Mouse (Mus musculus) limb, embryonic 14.5 days (tissue): ENCODE measurements around the gene Fbxl13. TPM values are rescaled to one million over a fixed set of nuclear protein-coding genes. Genes with fewer than 3 reads are reported as not detected.

Experiments used
- ATAC-seq: fragments of 200-750 bp; cut with Nextera tagmentation; 2 replicates; pipeline ENCODE4 v1.8.0; 2017; ENCODE audit warnings: low read depth, moderate number of reproducible peaks, moderate TSS enrichment; ENCODE audit not compliant: low FRiP score
- DNase-seq: peaks from one replicate; pipeline ENCODE4 v3.0.0-alpha.2; 2015; ENCODE audit warnings: low spot score
- H3K27ac ChIP-seq: fragments of 300-500 bp; sonication (generic); replicated peaks from 2 replicates; pipeline ENCODE4 v1.5.1; 2014; ENCODE audit warnings: low read depth, mild to moderate bottlenecking, low read length, moderate library complexity, mixed read lengths
- H3K27me3 ChIP-seq: fragments of 300-500 bp; sonication (generic); 2 replicates; pipeline ENCODE4 v1.6.1; 2014; ENCODE audit warnings: low read length, mixed read lengths; ENCODE audit not compliant: control insufficient read depth, insufficient read depth
- H3K36me3 ChIP-seq: fragments of 300-500 bp; sonication (generic); 2 replicates; pipeline ENCODE4 v1.6.1; 2014; ENCODE audit warnings: mild to moderate bottlenecking, low read length, moderate library complexity, mixed read lengths; ENCODE audit not compliant: control insufficient read depth, insufficient read depth
- H3K4me1 ChIP-seq: fragments of 300-500 bp; sonication (generic); 2 replicates; pipeline ENCODE4 v1.6.1; 2014; ENCODE audit warnings: antibody characterized with exemption, low read length, mixed read lengths; ENCODE audit not compliant: control insufficient read depth, insufficient read depth
- H3K4me2 ChIP-seq: fragments of 300-500 bp; sonication (generic); replicated peaks from 2 replicates; pipeline ENCODE4 v1.6.1; 2014; ENCODE audit warnings: low read depth, mild to moderate bottlenecking, low read length, moderate library complexity; ENCODE audit not compliant: severe bottlenecking
- H3K4me3 ChIP-seq: fragments of 300-500 bp; sonication (generic); replicated peaks from 2 replicates; pipeline ENCODE4 v1.5.1; 2014; ENCODE audit warnings: low read length
- H3K9ac ChIP-seq: fragments of 300-500 bp; sonication (generic); 2 replicates; pipeline ENCODE4 v1.6.1; 2014; ENCODE audit warnings: mild to moderate bottlenecking, low read depth, low read length, moderate library complexity; ENCODE audit not compliant: severe bottlenecking
- H3K9me3 ChIP-seq: fragments of 300-500 bp; sonication (generic); 2 replicates; pipeline ENCODE4 v1.6.1; 2016; ENCODE audit warnings: low read length; ENCODE audit not compliant: control insufficient read depth
- POLR2A ChIP-seq: fragments of 200-500 bp; IDR thresholded peaks from 2 replicates; pipeline ENCODE4 v1.8.0; 2012; ENCODE audit warnings: inconsistent platforms, mild to moderate bottlenecking, moderate library complexity, borderline replicate concordance; ENCODE audit not compliant: insufficient read depth, insufficient read length; ENCODE audit errors: extremely low read depth
- WGBS: fragments of 180-500 bp; shearing (Covaris S2); extraction: QIAGEN DNeasy Blood & Tissue Kit; methylation state at CpG from one replicate; pipeline ENCODE4 v1.1.7; 2014; 5-methylcytosine and 5-hydroxymethylcytosine counted together
- polyA plus RNA-seq, 2 experiments: library from polyadenylated mRNA; depleted of rRNA in 1 of 2; stranded (reverse) in 1 of 2; unstranded in 1 of 2; fragments of >200 nt; fragmentation: Nextera tagmentation in 1 of 2; extraction: Ambion mirVana in 1 of 2; gene quantifications; 2 replicates each; pipeline versions ENCODE4 v1.2.1 to v1.2.3; 2012 to 2014

The Fbxl13 gene
- polyA plus RNA-seq, 2 experiments: 0.15 to 0.25 TPM

DNA sequence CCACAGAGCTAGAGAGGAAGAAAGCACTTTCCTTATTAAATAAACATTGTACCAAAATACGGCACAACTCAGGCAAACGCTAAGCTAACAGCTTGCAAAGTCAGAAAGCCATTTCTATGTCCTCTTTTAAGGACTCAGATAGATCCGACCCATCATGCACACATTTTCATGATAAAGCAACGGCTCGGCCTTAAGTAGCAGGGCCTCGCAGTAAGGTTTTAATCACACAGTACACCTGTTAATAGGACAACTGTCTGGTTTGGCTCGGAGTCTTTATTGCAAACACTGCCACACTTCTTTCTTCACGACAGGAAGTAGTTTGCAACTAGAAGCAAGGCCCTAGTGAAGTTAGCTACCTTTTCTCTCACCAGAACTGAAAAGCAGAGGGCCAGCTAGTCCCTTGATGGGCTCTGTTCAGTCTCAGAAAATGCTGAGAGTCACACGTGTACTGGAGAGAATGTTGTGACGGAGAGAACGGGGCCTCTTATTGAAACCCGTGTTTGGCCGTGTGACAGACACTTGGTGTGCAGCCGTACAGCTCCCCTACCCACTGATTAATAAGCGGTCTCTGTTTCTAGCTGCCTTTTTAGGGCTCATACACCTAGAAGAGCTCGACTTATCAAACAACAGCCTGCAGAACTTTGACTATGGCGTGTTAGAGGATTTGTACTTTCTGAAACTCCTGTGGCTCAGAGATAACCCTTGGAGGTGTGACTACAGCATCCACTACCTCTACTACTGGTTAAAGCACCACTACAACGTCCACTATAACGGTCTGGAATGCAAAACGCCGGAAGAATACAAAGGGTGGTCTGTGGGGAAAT is 70.8 kb downstream of the Fbxl13 start:
- Histone ChIP-seq H3K27me3 (no peaks in the 10 kb centered on the region), H3K4me1 (peaks cover 20% of the 10 kb centered on the region), H3K9ac (no peak overlapping the region), H3K4me2 (no peak overlapping the region), H3K27ac (no peak overlapping the region), H3K4me3 (no peak overlapping the region), H3K9me3 (no peaks in the 10 kb centered on the region), H3K36me3 (peaks cover 29% of the 10 kb centered on the region)
- TF ChIP-seq POLR2A: no peak
- ATAC-seq (no peak), DNase-seq (no peak)
- WGBS: 43% methylated on average over 21 of the region's 21 CpGs

DNA sequence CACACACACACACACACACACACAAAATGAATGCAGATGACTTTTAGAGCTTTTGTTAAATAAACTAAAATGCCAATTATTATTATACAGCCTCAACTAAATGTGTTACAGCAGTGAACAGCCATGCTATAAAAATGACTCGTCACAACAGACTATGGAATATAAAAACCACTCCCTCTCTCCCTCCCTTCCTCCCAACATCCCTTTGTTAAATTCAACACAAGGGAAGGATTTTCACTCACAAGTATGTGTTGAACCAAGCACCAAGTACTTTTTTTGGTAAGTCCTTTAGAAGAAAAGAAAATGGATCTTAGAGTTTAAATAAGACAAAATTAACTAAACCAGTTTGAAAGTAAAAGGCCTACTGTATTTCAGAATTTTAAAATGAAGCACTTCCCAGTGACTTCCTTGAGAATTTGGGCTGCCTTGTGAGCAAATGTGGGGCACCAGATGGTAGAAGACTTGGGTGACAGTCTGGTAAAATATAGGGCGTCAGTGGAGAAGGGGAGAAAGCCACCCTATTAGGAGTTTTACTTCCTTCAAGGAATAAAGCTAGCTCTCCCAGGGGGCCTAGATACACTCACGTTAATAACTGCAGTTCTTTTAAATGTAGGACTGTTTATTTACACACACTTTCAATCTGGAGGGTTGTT is 72.5 kb downstream of the Fbxl13 start:
- no peak overlapping the region for H3K9ac ChIP-seq
- H3K4me1 ChIP-seq: peaks cover 17% of the 10 kb centered on the region
- WGBS: 38% methylated on average over 3 of the region's 3 CpGs
- DNase-seq: no peak
- no peak for ATAC-seq
- no peaks in the 10 kb centered on the region for H3K9me3 ChIP-seq
- no peaks in the 10 kb centered on the region for H3K27me3 ChIP-seq
- no peak overlapping the region for H3K4me2 ChIP-seq
- 0 out of 2 replicates have a peak overlapping the region, but pooled peaks have one; percentile 2 for H3K27ac ChIP-seq
- H3K36me3 ChIP-seq: peaks cover 30% of the 10 kb centered on the region
- TF ChIP-seq POLR2A: no peak
- no peak overlapping the region for H3K4me3 ChIP-seq

DNA sequence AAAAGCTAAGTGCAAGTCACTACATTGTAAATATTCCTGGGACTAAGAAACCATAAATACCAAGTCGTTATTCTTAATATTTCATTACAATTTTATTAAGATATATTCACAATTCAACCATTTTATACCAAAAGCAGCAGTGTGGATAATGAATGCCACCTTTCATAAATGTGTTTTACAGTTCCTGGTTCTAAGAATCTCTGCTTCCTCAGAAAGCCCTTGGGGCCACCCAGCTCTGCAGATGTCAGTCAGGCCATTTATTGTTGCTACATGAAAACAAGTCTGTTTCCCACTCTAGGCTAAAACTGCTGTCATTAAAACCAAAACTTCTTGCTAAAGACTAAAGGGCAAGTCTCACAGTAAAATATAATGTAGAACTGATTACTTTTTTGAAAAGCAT is 77.7 kb downstream of the Fbxl13 start:
- no peak overlapping the region for H3K4me3 ChIP-seq
- H3K27me3 ChIP-seq: no peaks in the 10 kb centered on the region
- peaks cover 16% of the 10 kb centered on the region for H3K4me1 ChIP-seq
- no peak overlapping the region for H3K4me2 ChIP-seq
- no peak for DNase-seq
- H3K27ac ChIP-seq: peak overlapping the region; percentile 27; the same call in 1 of the 2 replicates
- peaks cover 23% of the 10 kb centered on the region for H3K36me3 ChIP-seq
- ATAC-seq: no peak
- TF ChIP-seq POLR2A: no peak
- no peak overlapping the region for H3K9ac ChIP-seq
- 28% methylated on average over 1 of the region's 1 CpGs for WGBS
- no peaks in the 10 kb centered on the region for H3K9me3 ChIP-seq

DNA sequence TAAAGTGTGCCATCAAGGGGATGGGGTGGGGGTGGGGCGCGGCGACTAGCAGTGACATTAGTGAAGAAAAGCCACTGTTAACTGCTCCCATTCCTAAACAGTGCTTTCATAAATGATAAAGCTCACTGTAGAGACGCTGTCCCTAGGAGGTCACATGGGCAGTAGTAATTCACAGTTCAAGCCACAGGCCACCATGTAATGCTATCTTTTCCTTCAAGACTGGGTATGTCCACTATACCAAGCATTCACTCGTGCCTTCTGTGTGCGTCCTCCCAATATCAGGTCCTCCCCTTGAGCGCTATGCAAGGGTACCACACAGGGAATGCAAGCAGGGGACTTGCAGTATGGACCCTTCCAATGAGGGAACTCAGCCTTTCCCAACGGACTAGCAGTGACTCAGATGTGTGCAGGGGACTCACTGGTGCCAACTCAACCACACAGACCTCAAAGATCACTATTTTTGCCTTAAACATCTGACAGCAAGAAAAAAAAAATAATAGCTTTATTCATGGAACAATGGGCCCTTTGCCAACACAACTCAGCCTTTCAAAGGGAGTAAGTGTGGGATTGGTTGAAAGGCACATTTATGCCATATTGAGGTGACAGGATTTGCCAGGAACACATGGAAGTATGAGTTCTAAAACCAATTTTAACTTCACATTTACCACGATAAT is 79.9 kb downstream of the Fbxl13 start:
- WGBS: 84% methylated on average over 9 of the region's 9 CpGs
- ATAC-seq (no peak), DNase-seq (no peak)
- H3K27ac ChIP-seq: 0 out of 2 replicates have a peak overlapping the region, but pooled peaks have one; percentile 46
- H3K9ac ChIP-seq: no peak overlapping the region
- no peak for TF ChIP-seq POLR2A
- H3K4me3 ChIP-seq: no peak overlapping the region
- H3K9me3 ChIP-seq: no peaks in the 10 kb centered on the region
- peaks cover 16% of the 10 kb centered on the region for H3K4me1 ChIP-seq
- H3K36me3 ChIP-seq: peaks cover 25% of the 10 kb centered on the region
- H3K4me2 ChIP-seq: no peak overlapping the region
- H3K27me3 ChIP-seq: no peaks in the 10 kb centered on the region

DNA sequence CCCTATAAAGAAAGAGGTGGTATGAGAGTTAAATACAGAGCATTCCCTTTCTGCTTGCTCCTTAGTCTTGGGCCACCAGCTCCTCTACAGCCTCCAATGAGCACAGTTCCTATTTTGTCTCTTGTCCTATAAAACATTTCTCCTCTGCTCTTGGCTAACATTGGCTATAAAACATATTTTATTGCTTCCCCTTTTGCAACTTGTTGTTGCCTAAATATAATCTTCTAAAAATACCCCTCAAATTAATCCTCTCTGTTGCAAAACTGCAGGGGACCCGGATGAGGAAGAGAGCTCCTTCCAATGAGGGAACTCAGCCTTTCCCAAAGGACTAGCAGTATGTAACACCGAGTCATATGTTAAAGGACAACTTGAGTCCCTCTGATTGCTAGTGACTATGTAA is 81.5 kb downstream of the Fbxl13 start:
- H3K9ac ChIP-seq: no peak overlapping the region
- no peaks in the 10 kb centered on the region for H3K9me3 ChIP-seq
- no peak overlapping the region for H3K27ac ChIP-seq
- H3K4me2 ChIP-seq: no peak overlapping the region
- TF ChIP-seq POLR2A: no peak
- peaks cover 16% of the 10 kb centered on the region for H3K4me1 ChIP-seq
- H3K36me3 ChIP-seq: peaks cover 28% of the 10 kb centered on the region
- no peak for DNase-seq
- no peaks in the 10 kb centered on the region for H3K27me3 ChIP-seq
- WGBS: 60% methylated on average over 2 of the region's 2 CpGs
- ATAC-seq: no peak
- H3K4me3 ChIP-seq: no peak overlapping the region
